Mouse (Mus musculus): ENCODE measurements around the gene Nsf. TPM values are rescaled to one million over a fixed set of nuclear protein-coding genes. Genes with fewer than 3 reads are reported as not detected.
"Not testable (repeated sequence)": the region's sequence is repeated elsewhere in the genome, so short reads cannot be mapped to it uniquely, and the experiment has no call there.

Nsf gene
- polyA plus RNA-seq (2015; fragmentation: Nextera tagmentation; extraction: Ambion mirVana), result 123 and 127 TPM in 2 replicates

DNA sequence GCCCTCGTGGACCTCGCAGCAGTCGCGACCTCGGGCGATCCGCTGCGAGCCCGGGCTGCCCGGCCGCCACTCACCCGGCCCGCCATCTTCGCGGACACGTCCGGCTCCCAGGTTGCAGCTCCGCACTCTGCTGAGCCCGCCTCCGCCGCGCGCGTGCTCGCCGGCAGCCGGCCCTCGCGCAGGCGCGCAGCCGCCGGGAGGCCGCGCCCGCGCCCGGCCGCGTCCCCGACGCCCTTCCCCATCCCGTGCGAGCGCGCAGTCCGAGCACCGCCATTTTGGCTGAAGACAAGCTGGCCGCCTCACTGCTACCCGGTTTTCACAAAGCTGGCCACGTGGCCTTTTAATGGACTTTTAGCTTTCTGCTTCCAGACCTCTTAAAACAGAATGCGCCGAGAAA lies at the start of gene Nsf:
Gene Nsf (minus strand): TSS at position 161 of the 397 bp plus-strand sequence.
- Histone ChIP-seq H3K4me1 (replicated peaks) (peaks cover 24% of the 10 kb centered on the region), H3K27ac (replicated peaks) (peak within 1 kb of the TSS; percentile 89), H3K9ac (peak within 1 kb of the TSS; percentile 93), H3K4me2 (peak within 1 kb of the TSS; percentile 67), H3K9me3 (no peaks in the 10 kb centered on the region), H3K36me3 (no peaks in the 10 kb centered on the region), H3K27me3 (no peaks in the 10 kb centered on the region), H3K4me3 (peak within 1 kb of the TSS; percentile 85)
- under 1% methylated on average over 53 of the region's 53 CpGs for WGBS
- ATAC-seq (ENCODE audit: low read depth), result peak; percentile 93

DNA sequence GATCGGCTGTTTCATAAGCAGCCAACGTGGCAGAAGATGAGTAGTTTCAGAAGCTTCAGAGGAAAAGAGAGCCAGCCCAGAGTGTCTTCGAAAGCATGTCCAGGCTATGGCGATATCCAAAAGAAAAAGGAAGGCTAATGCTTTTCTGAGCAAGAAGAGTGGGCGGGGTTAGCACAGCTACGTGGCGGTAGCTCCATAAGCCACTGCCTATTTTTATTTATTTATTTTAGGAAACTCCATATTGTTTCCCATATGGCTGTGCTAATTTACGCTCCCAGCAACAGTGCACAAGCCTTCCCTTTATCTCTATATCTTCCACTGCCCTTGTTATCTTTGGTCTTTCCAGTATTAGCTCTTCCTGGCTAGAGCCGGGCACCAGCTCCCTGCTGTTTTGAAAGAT lies 49.5 kb upstream of the Nsf start:
- Histone ChIP-seq H3K27me3 (no peaks in the 10 kb centered on the region), H3K27ac (replicated peaks) (no peak overlapping the region), H3K4me1 (replicated peaks) (no peaks in the 10 kb centered on the region), H3K9me3 (no peaks in the 10 kb centered on the region), H3K9ac (no peak overlapping the region), H3K36me3 (no peaks in the 10 kb centered on the region), H3K4me2 (no peak overlapping the region), H3K4me3 (no peak overlapping the region)
- WGBS, result 79% methylated on average over 9 of the region's 9 CpGs
- ATAC-seq (ENCODE audit: low read depth), result no peak

DNA sequence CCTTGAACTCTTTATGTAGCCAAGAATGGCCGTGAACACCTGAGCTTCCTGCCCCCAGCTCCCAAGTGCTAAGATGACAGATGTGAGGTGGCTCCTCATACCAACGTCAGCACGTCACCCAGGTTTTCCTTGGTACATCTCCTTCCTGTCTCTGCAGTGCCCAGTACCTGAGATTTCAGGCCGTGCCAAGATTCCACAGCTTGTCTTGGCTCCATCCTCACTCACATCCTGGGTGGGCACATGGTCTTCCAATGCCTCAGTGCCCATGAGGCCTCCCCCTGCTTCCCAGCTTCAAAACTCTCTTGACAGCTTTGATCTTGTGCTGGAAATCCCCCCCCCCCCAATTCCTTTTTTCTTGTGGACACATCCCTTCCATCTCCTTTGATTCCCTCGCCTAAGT lies 48.3 kb upstream of the Nsf start:
- Histone ChIP-seq H3K4me2 (no peak overlapping the region), H3K9me3 (no peaks in the 10 kb centered on the region), H3K4me3 (no peak overlapping the region), H3K36me3 (no peaks in the 10 kb centered on the region), H3K27me3 (no peaks in the 10 kb centered on the region), H3K4me1 (replicated peaks) (no peaks in the 10 kb centered on the region), H3K9ac (no peak overlapping the region), H3K27ac (replicated peaks) (no peak overlapping the region)
- no peak for ATAC-seq (ENCODE audit: low read depth)
- 88% methylated on average over 5 of the region's 5 CpGs for WGBS

DNA sequence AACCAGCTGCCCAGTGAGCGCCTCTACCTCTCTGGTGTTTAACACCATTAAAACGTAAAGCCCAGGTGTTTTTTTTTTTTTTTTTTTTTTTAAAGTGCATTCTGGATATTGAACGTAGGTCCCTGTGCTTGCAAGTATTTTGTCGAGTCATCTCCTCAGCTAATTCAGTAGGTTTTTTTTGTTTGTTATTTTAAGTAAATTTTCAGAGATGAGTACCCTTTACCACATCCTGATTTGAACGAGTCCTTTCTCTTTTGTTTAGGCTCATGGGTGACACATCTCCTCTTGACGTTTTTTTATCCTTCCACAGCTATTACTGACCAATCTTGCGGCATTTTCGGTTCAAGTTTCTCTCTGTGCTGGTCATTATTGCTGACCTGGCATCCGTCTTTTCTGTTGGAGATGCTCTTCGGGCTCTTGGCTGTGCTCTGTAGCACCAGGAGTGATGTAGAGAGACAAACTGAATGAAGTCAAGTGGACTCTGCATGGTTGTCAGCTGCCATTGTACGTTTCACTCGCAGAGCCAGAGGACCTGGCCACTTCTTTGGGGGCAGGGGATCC lies 47.6 kb upstream of the Nsf start:
- no peaks in the 10 kb centered on the region for H3K27me3 ChIP-seq
- H3K9me3 ChIP-seq, result no peaks in the 10 kb centered on the region
- WGBS, result 84% methylated on average over 12 of the region's 12 CpGs
- no peaks in the 10 kb centered on the region for H3K36me3 ChIP-seq
- H3K9ac ChIP-seq, result no peak overlapping the region
- H3K4me2 ChIP-seq, result no peak overlapping the region
- no peaks in the 10 kb centered on the region for H3K4me1 ChIP-seq (replicated peaks)
- H3K4me3 ChIP-seq, result no peak overlapping the region
- ATAC-seq (ENCODE audit: low read depth), result no peak
- no peak overlapping the region for H3K27ac ChIP-seq (replicated peaks)

DNA sequence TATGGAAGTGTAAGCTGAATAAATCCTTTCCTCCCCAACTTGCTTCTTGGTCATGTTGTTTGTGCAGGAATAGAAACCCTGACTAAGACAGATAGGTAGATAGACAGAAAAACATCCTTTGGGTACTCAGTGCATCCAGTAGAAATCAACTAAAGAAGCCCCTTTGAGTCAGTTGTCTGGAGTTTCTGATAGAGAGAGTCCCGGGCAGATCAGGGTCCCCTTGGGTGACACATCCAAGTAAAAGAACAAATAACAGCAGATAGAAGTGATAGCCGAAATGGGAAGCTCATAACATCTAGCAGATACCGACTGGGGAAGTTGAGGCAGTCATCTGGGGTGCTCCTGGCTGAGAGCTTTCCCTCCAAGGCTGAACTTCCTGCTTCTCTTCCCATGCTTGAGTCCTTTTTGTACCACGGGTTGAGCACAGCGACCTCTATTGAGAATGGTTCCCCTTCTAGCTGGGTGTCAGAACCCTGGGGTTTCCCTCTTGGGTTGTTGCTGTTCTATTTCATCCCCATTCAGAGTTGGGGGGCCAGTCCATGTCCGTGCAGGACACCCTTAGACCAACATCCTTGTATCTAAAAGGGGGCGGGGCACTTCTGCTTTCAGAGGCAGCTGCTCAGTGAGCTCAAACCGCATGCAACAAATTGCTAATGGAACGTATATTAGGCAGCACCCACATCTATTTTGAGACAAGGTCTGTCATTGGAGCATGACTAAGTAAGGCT lies 47.0 kb upstream of the Nsf start:
- no peak overlapping the region for H3K4me2 ChIP-seq
- H3K27ac ChIP-seq (replicated peaks), result no peak overlapping the region
- 77% methylated on average over 9 of the region's 9 CpGs for WGBS
- no peak overlapping the region for H3K4me3 ChIP-seq
- H3K36me3 ChIP-seq, result no peaks in the 10 kb centered on the region
- H3K4me1 ChIP-seq (replicated peaks), result no peaks in the 10 kb centered on the region
- H3K27me3 ChIP-seq, result no peaks in the 10 kb centered on the region
- ATAC-seq (ENCODE audit: low read depth), result no peak
- H3K9me3 ChIP-seq, result no peaks in the 10 kb centered on the region
- H3K9ac ChIP-seq, result no peak overlapping the region

DNA sequence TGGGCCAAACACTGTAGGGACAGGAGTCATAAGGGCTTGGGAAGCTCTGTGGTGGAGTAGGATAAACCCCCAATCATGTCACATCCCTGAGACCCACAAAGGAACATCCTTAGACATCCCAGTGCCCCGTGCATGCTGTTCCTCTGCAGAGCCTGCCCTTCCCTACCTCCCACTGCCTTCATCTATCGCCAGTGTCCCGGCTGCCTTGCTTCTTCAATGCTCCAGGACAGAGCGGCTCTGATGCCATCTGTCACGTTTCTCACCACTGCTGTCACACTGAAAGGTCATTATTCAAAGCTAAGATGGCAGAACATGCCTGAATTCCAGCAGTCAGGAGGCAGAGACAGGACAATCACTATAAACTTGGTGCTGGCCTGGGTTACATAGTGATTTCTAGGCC lies 44.9 kb upstream of the Nsf start:
- no peak overlapping the region for H3K27ac ChIP-seq (replicated peaks)
- no peak overlapping the region for H3K4me2 ChIP-seq
- no peak for ATAC-seq (ENCODE audit: low read depth)
- no peak overlapping the region for H3K9ac ChIP-seq
- H3K9me3 ChIP-seq, result no peaks in the 10 kb centered on the region
- no peaks in the 10 kb centered on the region for H3K36me3 ChIP-seq
- no peaks in the 10 kb centered on the region for H3K4me1 ChIP-seq (replicated peaks)
- WGBS, result 69% methylated on average over 5 of the region's 5 CpGs
- no peak overlapping the region for H3K4me3 ChIP-seq
- no peaks in the 10 kb centered on the region for H3K27me3 ChIP-seq

DNA sequence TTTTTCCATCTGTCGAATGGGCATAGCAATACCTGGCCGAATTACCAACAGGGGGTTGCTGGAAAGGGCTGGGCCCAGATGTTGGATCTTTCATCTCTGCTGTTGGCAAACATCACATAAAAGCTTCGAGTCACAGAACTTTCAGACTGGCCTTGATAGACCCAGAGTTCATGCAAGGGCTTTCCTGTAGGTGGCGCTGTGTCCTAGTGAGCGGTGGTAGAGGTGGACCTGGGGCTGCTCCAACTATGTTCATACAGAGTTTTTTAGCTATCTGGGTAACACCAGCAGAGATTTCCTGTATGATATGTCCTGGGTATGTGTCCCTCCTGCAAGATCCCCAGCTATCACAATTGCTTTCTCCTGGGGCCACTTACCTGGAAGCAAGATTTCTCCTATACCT lies 43.5 kb upstream of the Nsf start:
- H3K27ac ChIP-seq (replicated peaks), result no peak overlapping the region
- H3K9ac ChIP-seq, result no peak overlapping the region
- no peak overlapping the region for H3K4me3 ChIP-seq
- ATAC-seq (ENCODE audit: low read depth), result peak; percentile 61; the same call in 1 of the 2 replicates
- no peak overlapping the region for H3K4me2 ChIP-seq
- H3K27me3 ChIP-seq, result no peaks in the 10 kb centered on the region
- no peaks in the 10 kb centered on the region for H3K4me1 ChIP-seq (replicated peaks)
- H3K9me3 ChIP-seq, result no peaks in the 10 kb centered on the region
- WGBS, result 9% methylated on average over 5 of the region's 5 CpGs
- H3K36me3 ChIP-seq, result peaks cover 2% of the 10 kb centered on the region; the same call in 1 of the 2 replicates

DNA sequence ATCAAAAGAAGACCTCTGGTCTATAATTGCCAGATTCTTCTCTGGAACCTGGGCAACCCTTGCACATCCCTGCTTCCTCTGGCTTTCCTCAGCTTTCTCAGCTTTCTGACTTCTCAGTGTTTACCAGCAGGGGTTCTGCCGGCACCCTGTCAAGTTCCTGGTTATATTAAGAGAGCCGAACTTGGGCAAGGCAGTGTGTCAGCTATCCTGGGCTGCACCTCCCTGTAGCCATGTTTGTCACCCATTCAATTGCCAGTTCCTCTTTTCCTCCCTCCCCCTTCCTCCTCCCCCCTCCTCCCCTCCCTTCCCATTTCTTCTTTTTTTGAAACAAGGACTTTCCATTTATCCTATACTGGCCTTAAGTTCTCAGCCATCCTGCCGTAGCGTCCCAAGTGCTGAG lies 38.8 kb upstream of the Nsf start:
- no peak overlapping the region for H3K4me3 ChIP-seq
- no peak overlapping the region for H3K4me2 ChIP-seq
- H3K27me3 ChIP-seq, result no peaks in the 10 kb centered on the region
- H3K27ac ChIP-seq (replicated peaks), result no peak overlapping the region
- no peaks in the 10 kb centered on the region for H3K4me1 ChIP-seq (replicated peaks)
- 74% methylated on average over 4 of the region's 4 CpGs for WGBS
- H3K36me3 ChIP-seq, result peaks cover 4% of the 10 kb centered on the region; the same call in 1 of the 2 replicates
- H3K9ac ChIP-seq, result no peak overlapping the region
- ATAC-seq (ENCODE audit: low read depth), result no peak
- H3K9me3 ChIP-seq, result no peaks in the 10 kb centered on the region

DNA sequence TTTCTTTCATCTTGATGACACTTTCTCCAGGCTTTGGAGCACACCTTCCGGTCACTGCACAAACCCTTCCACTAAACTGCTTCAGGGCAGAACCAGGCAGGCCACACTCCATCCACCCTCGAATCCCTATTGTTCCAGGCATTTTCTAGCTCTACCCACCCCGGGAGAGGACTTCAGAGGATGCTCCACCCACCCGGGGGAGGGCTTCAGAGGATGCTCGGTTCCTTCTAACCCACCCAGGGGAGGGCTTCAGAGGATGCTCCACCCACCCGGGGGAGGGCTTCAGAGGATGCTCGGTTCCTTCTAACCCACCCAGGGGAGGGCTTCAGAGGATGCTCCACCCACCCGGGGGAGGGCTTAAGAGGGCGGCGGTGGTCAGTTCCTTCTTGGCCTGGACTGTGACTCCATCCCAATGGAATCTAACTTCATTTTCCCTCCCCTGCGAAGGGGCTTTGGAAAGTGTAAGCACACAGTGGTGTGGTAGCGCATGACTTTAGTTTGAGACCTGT lies 36.2 kb upstream of the Nsf start:
- H3K4me1 ChIP-seq (replicated peaks); H3K9me3 ChIP-seq; H3K9ac ChIP-seq; H3K27ac ChIP-seq (replicated peaks); H3K4me2 ChIP-seq; H3K4me3 ChIP-seq; H3K27me3 ChIP-seq: not testable (repeated sequence)
- H3K36me3 ChIP-seq, result peaks cover 16% of the 10 kb centered on the region
- peak; percentile 41; the same call in 1 of the 2 replicates for ATAC-seq (ENCODE audit: low read depth)
- 10% methylated on average over 12 of the region's 12 CpGs for WGBS

DNA sequence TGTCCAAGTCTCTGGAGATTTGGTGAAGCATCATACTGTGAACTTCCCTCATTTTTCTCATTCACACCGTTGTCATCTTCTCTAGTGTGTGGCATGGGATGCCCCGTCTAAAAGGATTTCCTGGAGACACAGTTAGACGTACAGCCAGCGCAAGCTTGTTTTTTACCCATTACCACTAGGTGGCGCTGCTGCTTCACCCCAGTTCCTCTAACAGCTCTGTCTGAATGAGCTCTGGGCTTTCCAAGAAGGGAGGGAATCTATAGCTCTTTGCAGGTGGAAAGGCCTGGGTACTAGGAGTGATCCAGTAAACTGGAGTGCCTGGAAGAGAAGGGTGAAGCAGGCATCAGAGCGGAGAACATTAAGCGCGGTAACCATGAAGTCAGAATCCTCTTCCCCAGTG lies 33.6 kb upstream of the Nsf start:
- H3K4me1 ChIP-seq (replicated peaks), result no peaks in the 10 kb centered on the region
- no peak overlapping the region for H3K4me3 ChIP-seq
- no peak overlapping the region for H3K27ac ChIP-seq (replicated peaks)
- no peaks in the 10 kb centered on the region for H3K9me3 ChIP-seq
- H3K36me3 ChIP-seq, result peaks cover 37% of the 10 kb centered on the region
- peak; percentile 64 for ATAC-seq (ENCODE audit: low read depth)
- H3K27me3 ChIP-seq, result no peaks in the 10 kb centered on the region
- no peak overlapping the region for H3K9ac ChIP-seq
- whole genome bisulfite sequencing, result 21% methylated on average over 8 of the region's 8 CpGs
- H3K4me2 ChIP-seq, result no peak overlapping the region

DNA sequence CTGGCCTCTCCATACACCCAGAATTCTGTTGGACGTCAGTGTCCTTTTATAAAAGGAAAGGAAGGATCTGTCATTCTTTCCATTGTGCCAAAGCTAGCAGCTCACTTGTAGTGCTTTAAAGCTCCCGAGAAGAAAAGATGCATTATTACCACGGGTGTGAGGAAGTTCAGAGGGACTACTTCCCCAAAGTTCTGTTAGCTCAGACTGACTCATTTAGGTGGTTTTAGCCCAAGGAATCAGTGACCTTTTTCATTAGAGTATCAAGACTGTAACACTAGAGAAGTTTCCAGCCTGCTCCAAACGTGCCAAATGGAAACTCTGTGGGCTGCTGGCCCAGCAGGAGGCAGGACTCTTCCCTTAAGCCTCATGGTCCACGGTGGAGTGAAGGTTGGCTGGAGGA lies 30.2 kb upstream of the Nsf start:
- no peak for ATAC-seq (ENCODE audit: low read depth)
- WGBS, result 67% methylated on average over 5 of the region's 5 CpGs
- H3K36me3 ChIP-seq, result peaks cover 67% of the 10 kb centered on the region

DNA sequence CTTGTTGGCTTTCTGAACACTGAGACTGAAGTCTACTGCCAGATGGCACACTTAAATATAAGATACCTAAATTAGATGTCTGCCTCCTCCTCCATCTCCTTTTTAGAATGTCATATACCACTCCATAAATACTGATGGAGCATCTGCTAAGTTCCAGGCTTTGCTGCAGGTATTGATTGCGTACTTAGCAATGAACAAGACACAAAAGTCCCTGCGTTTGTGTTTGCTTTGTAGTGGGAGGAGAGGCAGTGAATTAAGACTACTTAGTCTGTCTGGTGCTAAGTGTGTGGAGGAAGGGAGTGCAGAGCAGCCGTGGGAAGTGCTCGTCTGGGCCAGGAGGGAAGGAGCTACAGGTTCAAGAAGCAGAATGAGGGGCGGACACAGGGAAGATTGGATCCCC lies 28.0 kb upstream of the Nsf start:
- Histone ChIP-seq H3K36me3 (peaks cover 88% of the 10 kb centered on the region), H3K4me2 (no peak overlapping the region), H3K27ac (replicated peaks) (no peak overlapping the region), H3K4me1 (replicated peaks) (peaks cover 5% of the 10 kb centered on the region; the same call in 1 of the 2 replicates), H3K9ac (no peak overlapping the region), H3K27me3 (no peaks in the 10 kb centered on the region), H3K4me3 (no peak overlapping the region), H3K9me3 (no peaks in the 10 kb centered on the region)
- no peak for ATAC-seq (ENCODE audit: low read depth)
- WGBS, result 62% methylated on average over 5 of the region's 5 CpGs

More for the DNA sequence above, 30.2 kb upstream of the Nsf start:
- Histone ChIP-seq H3K9me3 (no peaks in the 10 kb centered on the region), H3K4me3 (no peak overlapping the region), H3K27me3 (no peaks in the 10 kb centered on the region), H3K9ac (no peak overlapping the region), H3K27ac (replicated peaks) (no peak overlapping the region), H3K4me2 (no peak overlapping the region), H3K4me1 (replicated peaks) (peaks cover 5% of the 10 kb centered on the region; the same call in 1 of the 2 replicates)

Data from neural tube, embryonic 13.5 days (tissue).